Mouse (Mus musculus) small intestine, adult 2 months (tissue): ENCODE measurements around the gene Daam1. TPM values are rescaled to one million over a fixed set of nuclear protein-coding genes. Genes with fewer than 3 reads are reported as not detected.

ENCODE experiments used
- H3K27ac ChIP-seq: fragments of 200-500 bp; 2 replicates; pipeline ENCODE4 v1.5.1; 2012; ENCODE audit warnings: low read depth, low read length, control low read depth, inconsistent platforms; ENCODE audit not compliant: insufficient read depth
- H3K27me3 ChIP-seq: fragments of 200-500 bp; 2 replicates; pipeline ENCODE4 v1.6.1; 2012; ENCODE audit warnings: mild to moderate bottlenecking, moderate library complexity, low read length, inconsistent platforms; ENCODE audit not compliant: control insufficient read depth, insufficient read depth
- H3K36me3 ChIP-seq: fragments of 200-500 bp; 2 replicates; pipeline ENCODE4 v1.6.1; 2012; ENCODE audit warnings: mild to moderate bottlenecking, low read length, control low read depth, inconsistent platforms; ENCODE audit not compliant: control insufficient read depth, insufficient read depth
- H3K4me1 ChIP-seq: fragments of 200-500 bp; 2 replicates; pipeline ENCODE4 v1.6.1; 2012; ENCODE audit warnings: low read length, inconsistent platforms, mixed read lengths; ENCODE audit not compliant: control insufficient read depth, insufficient read depth, insufficient read length
- H3K4me3 ChIP-seq: fragments of 200-500 bp; 2 replicates; pipeline ENCODE4 v1.5.1; 2012; ENCODE audit warnings: low read depth, mild to moderate bottlenecking, control low read depth, inconsistent platforms, low read length, moderate library complexity
- CTCF ChIP-seq: fragments of 200-500 bp; IDR thresholded peaks from 2 replicates; pipeline ENCODE4 v1.5.1; 2012; ENCODE audit warnings: low read depth, mild to moderate bottlenecking, control low read depth, inconsistent platforms, low read length, moderate library complexity, mixed read lengths; ENCODE audit not compliant: insufficient replicate concordance, insufficient read length; ENCODE audit errors: extremely low read depth
- POLR2A ChIP-seq: fragments of 200-500 bp; IDR thresholded peaks from 2 replicates; pipeline ENCODE4 v1.6.1; 2012; ENCODE audit warnings: low read depth, mild to moderate bottlenecking, control low read depth, inconsistent platforms, low read length, moderate library complexity
- WGBS: fragments of 180-500 bp; shearing (Covaris S2); methylation state at CpG from one replicate; pipeline ENCODE4 v1.1.7; 2018; 5-methylcytosine and 5-hydroxymethylcytosine counted together
- polyA plus RNA-seq: library from polyadenylated mRNA; depleted of rRNA; stranded (reverse); fragments of >200 nt; gene quantifications from 2 replicates; pipeline ENCODE4 v1.2.3, GENCODE M21; 2012

Gene Daam1
- polyA plus RNA-seq, 1 experiment = 2.4 TPM

DNA sequence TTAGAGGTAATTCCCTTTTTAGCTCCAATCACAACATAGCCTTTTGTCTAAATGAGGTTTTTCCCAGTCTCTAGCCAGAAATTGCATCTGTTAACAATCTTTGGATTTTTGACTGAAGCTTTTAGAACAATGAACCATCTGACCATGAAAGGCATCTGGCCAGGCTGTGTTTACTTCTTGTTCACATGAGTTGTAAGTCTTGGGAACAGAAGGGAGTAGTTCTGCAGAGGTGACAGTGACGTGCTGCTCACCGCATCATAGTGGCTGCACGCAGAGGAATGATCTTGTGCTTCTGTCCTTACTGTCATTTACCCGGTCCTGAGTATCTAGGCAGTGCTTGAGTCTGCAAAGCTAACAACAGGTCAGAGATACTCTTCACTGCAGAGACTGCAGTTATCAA lies 88.3 kb downstream of the Daam1 start:
- TF ChIP-seq CTCF (no peak), POLR2A (no peak)
- WGBS = 83% methylated on average over 4 of the region's 4 CpGs
- H3K4me1 ChIP-seq = no peaks in the 10 kb centered on the region; the same call in 1 of the 2 replicates
- H3K27me3 ChIP-seq = no peaks in the 10 kb centered on the region
- H3K4me3 ChIP-seq = no peak overlapping the region
- H3K27ac ChIP-seq = no peak overlapping the region
- H3K36me3 ChIP-seq = peaks cover 16% of the 10 kb centered on the region

DNA sequence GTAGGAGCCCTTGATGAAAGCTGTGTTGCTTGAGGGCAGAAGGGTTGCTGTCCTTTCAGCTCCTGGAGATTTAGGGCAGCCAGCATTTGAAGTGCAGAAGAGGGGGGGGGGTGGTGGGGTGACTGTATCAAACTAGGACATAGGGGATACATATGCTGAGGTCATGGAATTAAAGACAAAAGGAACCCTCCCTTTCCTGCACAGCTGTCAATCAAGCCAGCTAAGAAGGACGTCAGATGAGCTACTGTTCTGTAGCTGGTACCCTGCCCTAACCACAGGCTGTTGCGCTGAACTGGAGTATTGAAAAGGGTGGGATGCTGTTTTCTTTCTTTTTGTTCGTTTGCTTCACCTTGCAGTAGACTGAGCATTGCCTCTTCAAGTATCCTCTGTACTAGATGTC lies 89.1 kb downstream of the Daam1 start:
- WGBS = 81% methylated on average over 3 of the region's 3 CpGs
- Histone ChIP-seq H3K27ac (no peak overlapping the region), H3K4me3 (no peak overlapping the region), H3K36me3 (peaks cover 16% of the 10 kb centered on the region), H3K4me1 (no peaks in the 10 kb centered on the region; the same call in 1 of the 2 replicates), H3K27me3 (no peaks in the 10 kb centered on the region)
- TF ChIP-seq POLR2A (no peak), CTCF (no peak)

DNA sequence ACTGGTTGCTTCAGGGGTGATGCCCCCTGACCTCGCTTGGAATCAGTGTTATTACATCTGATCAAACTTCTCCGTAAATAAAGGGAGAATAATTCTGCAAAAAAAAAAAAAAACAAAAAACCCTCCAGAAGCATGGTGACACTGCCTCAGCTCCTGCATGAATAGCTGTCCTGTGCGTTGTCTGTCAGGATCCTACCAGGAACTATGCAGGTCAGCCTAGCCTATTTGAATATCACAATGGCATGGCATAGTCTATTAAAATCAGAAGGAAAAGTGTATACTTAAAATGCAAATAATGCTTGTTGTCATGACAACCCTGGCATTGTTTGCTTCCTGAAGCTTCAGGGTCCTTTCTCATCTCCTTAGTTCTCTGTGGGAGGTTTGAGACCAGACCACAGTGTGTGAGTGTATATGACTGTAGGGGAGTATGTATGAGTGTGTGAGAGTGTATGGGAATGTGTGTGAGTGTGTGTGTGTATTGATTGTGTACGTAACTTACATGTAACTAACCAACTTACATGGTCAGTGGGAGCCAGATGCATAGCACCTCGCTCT lies 92.0 kb downstream of the Daam1 start:
- Histone ChIP-seq H3K27me3 (no peaks in the 10 kb centered on the region), H3K27ac (no peak overlapping the region), H3K36me3 (0 out of 2 replicates have a peak, but pooled peaks cover 2% of the 10 kb centered on the region), H3K4me3 (no peak overlapping the region), H3K4me1 (no peaks in the 10 kb centered on the region)
- TF ChIP-seq POLR2A (no peak), CTCF (no peak)
- WGBS = 83% methylated on average over 5 of the region's 5 CpGs

DNA sequence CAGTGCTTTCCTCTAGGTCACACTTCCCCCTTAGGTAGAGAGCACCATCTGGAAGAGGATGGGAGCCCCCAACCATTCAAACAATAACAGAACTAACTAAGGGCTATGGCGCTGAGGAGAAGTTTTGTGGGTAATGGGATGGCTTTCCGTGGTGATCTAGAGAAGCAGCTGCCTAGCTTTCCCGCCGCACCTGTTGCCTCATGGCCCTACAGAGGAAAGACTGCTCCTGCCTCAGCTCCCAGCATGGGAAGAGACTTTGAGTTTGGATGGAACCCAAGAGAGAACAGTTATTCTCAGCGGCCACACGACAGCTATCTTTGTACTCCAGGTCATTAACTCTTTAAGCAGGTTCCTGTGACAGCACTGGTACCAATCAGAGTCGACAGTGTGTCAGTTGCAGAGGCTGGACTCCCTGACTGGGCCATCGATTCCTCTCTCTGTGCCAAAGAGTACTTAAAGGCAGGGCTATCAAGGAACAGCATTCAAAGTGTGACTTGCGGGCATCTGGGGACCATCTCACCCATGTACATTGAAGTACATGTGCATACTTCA lies 94.2 kb downstream of the Daam1 start:
- TF ChIP-seq CTCF = no peak
- TF ChIP-seq POLR2A = no peak
- no peaks in the 10 kb centered on the region for H3K27me3 ChIP-seq
- WGBS = 84% methylated on average over 9 of the region's 9 CpGs
- H3K27ac ChIP-seq = no peak overlapping the region
- no peaks in the 10 kb centered on the region for H3K4me1 ChIP-seq
- H3K36me3 ChIP-seq = no peaks in the 10 kb centered on the region
- no peak overlapping the region for H3K4me3 ChIP-seq

DNA sequence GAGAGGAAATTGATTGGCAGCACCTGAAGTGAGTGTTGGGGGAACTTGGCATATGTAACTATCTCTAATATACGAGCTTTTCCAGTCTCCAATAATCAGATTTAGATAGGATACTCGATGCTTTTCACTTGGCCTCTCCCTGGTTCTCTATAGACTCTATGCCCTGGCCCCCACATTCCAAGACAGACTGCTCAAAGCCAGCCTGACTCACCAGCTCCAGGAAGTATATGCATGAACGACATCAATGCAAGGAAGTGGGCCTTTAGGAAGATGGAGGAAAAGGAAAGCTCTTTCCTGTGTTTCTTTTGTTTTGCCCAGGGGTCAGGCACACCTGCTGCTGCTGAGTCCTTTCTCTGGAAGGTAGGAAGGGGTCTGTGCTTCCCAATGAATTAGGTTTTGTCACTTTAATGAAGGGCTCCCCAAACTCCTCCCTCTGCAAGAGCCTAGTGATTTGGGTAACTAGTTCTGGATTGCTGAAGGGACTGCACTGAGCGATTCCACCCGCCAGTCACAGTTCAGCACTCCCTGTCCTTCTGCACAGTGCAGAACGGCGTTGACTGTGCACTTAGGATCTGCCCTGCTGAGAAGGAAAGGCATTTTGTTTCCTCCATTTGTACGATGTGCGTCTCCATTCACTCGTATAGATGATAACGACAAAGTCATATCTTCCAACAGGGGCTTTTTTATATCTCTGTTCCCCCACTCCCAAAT lies 95.3 kb downstream of the Daam1 start:
- TF ChIP-seq POLR2A (no peak), CTCF (no peak)
- H3K36me3 ChIP-seq = no peaks in the 10 kb centered on the region
- H3K4me1 ChIP-seq = no peaks in the 10 kb centered on the region
- 74% methylated on average over 11 of the region's 11 CpGs for WGBS
- no peaks in the 10 kb centered on the region for H3K27me3 ChIP-seq
- H3K27ac ChIP-seq = no peak overlapping the region
- H3K4me3 ChIP-seq = no peak overlapping the region

DNA sequence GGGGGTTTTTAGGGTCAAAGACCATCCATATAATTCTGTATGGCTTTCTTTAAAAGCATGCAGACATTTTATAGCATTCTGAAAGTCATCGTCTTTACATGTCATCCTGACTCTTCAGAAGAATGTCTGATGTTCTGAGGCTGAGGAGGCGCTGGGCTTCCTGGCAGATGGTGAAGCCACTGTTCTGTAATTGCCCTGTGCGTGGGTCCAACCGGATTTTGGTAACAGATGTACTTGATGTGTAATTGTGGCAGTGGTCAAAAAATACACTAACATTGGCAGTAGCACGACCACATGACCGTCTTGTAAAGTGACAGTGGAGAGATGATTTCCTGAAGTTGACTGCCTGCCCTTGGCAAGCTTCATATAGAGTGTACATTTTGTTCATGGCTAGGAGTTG lies 97.2 kb downstream of the Daam1 start:
- no peak overlapping the region for H3K27ac ChIP-seq
- WGBS = 92% methylated on average over 6 of the region's 6 CpGs
- H3K36me3 ChIP-seq = no peaks in the 10 kb centered on the region
- H3K4me1 ChIP-seq = peaks cover 4% of the 10 kb centered on the region; the same call in 1 of the 2 replicates
- TF ChIP-seq CTCF (no peak), POLR2A (no peak)
- H3K27me3 ChIP-seq = no peaks in the 10 kb centered on the region
- no peak overlapping the region for H3K4me3 ChIP-seq

DNA sequence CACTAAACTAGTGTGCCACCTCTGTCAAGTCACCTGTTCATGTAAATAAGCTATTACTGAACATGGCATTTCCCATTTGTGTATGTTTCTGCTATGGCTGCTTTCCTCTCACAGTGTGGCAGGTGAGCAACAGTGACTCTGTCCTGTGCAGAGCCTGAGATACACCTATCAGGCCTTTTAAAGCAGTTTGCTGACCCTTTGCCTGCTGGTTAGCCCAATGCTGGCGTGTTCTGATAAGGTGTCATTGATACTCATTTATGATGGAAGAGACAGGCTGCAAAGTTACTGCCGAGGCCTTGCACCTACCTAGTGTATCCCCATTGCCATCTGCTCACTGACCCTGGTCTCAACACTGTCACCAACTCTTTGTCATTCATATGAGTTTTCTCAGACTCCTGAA lies 99.0 kb downstream of the Daam1 start:
- Histone ChIP-seq H3K36me3 (no peaks in the 10 kb centered on the region), H3K27me3 (no peaks in the 10 kb centered on the region), H3K4me1 (peaks cover 11% of the 10 kb centered on the region), H3K4me3 (no peak overlapping the region), H3K27ac (no peak overlapping the region)
- no peak for TF ChIP-seq POLR2A
- TF ChIP-seq CTCF = no peak
- 69% methylated on average over 2 of the region's 2 CpGs for WGBS
